Mouse (Mus musculus) central nervous system, embryonic 11.5 days (tissue): ENCODE results near the gene 2200002D01Rik. TPM values are rescaled to one million over a fixed set of nuclear protein-coding genes. Genes with fewer than 3 reads are reported as not detected.

Experiments used
- polyA plus RNA-seq: library from polyadenylated mRNA; depleted of rRNA; stranded (reverse); fragments of >200 nt; gene quantifications from 2 replicates; pipeline ENCODE4 v1.2.3, GENCODE M21; 2012; rRNA removed

Gene 2200002D01Rik
- 1.4 and 4.8 TPM in 2 replicates for polyA plus RNA-seq

DNA sequence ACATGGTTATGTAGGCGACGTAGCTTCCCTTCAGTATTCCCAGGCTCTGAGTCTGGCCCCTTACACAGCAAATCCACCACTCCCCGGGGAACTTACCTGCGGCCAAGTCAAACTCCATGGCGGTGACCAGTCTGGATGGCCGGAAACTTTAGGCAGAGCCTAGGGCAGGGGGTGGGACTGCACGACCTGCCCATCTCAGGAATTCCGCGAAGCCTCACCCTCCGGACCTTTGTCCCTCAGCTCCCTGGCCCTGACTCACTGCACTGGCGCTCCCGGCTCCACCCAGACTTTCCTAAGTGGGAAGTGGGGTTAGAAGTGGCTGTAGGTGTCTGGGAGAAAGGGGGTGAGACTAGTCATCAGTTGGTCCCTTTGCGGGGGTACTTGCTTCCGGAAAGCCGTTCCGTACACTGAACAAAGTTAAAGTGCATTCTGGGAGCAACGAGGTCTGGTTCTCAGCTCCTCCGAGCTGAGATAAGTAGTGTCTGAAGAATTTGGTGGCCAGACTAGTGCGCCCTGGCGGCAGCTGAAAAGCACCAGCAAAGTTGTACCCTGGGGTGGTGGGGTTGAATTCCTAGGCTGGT lies at the start of gene 2200002D01Rik:
2200002D01Rik (minus strand) TSS at position 206 of the 581 bp plus-strand sequence.

DNA sequence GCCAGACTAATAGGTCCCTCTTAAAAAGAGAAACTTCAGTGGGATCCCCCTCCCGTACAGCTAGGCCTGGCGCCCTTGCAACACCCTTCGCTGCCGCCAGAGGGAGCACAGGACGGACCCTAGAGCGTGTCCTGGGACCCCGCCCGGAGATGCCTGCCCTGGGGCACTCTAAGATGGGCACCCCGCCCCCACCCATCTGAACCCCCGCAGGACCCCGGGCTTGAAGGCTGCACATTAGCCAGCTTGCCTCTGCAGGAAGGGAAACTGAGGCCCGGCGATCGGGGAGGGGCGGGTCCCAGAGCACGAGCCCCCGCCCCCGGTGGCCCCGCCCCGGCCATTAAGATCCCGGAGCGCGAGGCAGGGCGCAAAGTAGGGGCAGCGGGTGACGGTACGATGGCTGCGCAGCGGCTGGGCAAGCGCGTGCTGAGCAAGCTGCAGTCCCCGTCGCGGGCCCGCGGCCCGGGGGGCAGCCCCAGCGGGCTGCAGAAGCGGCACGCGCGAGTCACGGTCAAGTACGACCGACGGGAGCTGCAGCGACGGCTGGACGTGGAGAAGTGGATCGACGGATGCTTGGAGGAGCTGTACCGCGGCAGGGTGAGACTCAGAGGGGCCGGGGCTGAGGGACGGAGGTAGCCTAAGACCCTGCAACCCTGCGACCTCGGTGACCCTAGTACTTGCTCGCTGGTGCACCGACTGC lies 40.8 kb upstream of the 2200002D01Rik start, which contains the start of gene Ppp1r14a:
Ppp1r14a (plus strand) TSS at position 367 of the 697 bp plus-strand sequence.

DNA sequence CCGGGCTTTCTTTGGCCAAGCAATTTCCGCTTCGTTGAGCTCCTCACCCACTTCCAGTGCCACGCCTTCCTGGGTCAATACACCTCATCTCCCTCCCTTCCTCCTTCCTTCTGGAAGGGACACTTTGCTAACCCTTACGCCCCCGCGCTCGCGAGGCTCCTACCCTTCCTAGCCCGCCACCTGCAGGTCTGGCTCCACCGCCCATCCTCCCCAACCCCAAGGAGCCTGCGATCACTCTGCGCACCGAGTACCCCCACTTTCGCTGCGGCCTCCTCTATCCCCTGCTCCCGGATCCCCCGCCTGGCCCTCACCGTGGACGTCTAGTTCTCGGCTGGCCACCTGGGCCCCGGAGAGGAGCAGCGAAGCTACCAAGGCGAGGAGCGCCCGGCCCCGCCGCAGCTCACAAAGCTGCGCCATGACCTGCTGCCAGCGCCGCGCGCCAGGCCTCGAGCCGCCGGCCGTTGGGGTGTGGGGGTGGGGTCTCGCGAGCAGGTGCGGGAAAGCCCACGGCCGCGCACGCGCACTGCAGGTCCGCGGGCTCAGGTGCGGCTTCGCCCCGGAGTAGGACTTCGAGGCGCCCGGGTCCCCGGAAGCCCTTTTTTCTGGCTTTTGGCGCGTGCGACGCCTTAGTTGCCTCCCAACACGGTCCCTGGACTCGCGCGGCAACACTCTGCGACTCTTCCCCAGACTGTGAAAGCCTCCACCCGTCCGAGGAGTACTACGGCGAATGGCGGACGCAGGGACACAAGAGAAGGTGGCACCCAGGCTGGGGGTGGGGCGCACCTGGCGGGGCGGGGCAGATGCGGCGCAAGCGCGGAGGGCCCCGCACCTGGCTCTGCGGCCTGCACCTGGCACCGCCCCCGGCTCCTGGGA lies 33.2 kb upstream of the 2200002D01Rik start, which contains the start of gene Spint2:
Spint2 (minus strand) TSS at position 712 of the 873 bp plus-strand sequence.

DNA sequence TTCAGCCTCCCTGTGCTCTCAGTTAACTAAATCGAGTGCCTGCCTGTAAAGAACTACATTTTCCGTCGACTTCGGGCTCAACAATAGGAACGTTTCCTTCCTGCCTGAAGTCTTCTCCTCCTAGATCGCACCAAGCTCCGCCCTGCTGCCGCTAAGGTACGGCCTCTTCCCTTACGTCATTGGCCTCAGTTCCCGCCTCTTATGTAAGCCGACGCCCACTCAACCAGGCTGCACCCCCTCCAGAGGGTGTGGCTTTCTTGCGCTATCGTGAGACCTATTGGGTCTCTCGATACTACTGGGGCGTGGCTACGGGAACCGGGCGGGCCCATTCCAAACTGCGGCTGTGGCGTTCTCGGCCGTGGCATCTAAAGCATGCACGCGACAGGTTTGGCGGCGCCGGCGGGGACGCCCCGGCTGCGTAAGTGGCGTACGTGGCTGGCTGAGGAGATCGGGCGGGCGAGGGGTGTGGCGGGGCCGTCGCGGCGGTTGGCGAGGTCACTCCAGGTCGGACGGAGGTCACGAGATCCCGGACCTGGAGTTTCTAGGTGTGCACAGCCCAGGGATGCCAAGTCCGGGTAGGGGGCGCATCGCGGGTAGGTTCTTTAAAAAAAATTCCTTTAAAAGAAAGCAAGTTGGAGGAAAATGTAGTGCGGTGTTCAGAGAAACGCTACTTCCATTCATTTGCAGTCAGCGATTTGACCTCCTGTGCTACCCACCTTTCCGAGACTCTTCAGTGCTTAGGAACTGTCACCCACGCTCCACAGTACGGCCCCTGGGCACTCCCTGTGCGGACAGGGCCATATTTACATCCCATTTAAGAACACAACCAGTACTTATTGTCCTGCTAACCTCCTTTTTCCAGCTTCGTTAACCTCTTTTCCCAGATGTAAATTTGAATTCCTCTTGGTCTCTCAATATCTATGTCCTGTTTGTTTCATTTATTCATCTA lies 10.0 kb downstream of the 2200002D01Rik start, which contains the start of gene Yif1b:
Yif1b (plus strand) TSS at position 311 of the 949 bp plus-strand sequence.

DNA sequence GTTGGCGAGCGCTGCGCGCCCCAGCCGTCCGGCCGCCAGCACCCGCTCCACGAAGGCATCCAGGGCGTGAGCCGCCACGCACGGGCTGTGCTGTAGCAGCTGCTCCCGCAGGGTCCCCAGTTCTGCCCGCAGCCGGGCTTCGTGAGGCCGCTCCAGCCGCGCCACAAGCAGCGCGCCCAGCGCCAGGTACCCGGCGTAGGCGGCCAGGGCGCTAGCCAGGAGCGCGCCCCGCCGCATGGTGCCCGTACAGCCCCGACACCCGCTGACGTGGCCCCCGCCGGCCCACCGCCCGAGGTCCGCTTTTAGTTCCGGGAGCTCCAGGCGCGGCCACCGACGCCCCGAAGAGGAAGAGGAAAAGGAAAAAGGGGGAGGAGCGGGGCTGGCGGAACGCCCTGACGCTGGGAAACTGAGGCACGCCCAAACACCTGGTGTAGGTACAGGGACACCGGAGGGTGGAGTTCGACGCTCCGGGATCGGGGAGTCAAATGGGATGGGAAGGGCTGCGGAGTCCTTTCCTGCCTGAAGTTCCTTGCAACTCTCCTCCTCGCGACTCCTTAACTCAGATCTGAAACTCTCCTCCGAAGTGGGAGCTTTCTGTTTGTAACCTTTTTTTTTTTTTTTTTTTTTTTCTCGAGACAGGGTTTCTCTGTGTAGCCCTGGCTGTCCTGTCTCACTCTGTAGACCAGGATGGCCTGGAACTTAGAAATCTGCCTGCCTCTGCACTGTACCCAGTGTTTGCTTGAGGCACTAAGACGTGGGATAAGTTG lies 15.8 kb downstream of the 2200002D01Rik start, which contains the start of gene Kcnk6:
Kcnk6 (minus strand) TSS at position 269 of the 767 bp plus-strand sequence.

DNA sequence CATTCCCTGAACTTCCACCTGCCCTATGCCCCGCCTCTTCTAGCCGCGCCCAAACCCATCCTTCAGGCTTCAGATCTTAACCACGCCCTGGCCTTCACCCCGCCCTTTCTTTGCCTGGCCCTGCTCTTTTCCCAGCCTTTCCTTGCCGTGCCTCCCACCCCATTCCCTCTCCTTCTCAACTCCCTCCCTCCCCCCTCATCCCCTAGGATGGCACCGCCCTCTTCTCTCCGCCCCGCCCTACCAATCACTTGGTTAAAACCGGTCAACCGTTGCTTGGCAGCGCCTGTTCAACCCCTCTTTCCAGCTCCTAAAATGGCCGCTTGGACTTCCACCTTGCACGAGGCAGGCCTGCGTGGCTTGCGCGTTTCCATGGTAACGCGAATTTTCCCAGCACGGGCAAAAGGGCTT lies 34.6 kb downstream of the 2200002D01Rik start, which contains the start of gene Catsperg1:
Catsperg1 (minus strand) TSS at position 361 of the 408 bp plus-strand sequence.

Other genes starting within 250 kb of the 2200002D01Rik start
- 2.2 and 7.1 TPM in 2 replicates for gene Ryr1, start 123.3 kb downstream of the 2200002D01Rik start, polyA plus RNA-seq
- gene Rasgrp4, start 113.6 kb downstream of the 2200002D01Rik start, polyA plus RNA-seq: 2.3 and 3.5 TPM in 2 replicates
- 14.3 and 23.2 TPM in 2 replicates for gene Fam98c, start 92.2 kb downstream of the 2200002D01Rik start, polyA plus RNA-seq
- gene Ggn, start 78.3 kb downstream of the 2200002D01Rik start, polyA plus RNA-seq: 0.76 and 0.84 TPM in 2 replicates
- 16.9 and 19.6 TPM in 2 replicates for gene Spred3, start 78.1 kb downstream of the 2200002D01Rik start, polyA plus RNA-seq
- gene Psmd8, start 67.8 kb downstream of the 2200002D01Rik start, polyA plus RNA-seq: 232 and 263 TPM in 2 replicates
- 1.3 and 2.1 TPM in 2 replicates for gene Catsperg1, start 34.4 kb downstream of the 2200002D01Rik start, polyA plus RNA-seq
- 1.0 and 2.1 TPM in 2 replicates for gene Kcnk6, start 16.0 kb downstream of the 2200002D01Rik start, polyA plus RNA-seq
- 31.7 and 57.8 TPM in 2 replicates for gene Yif1b, start 10.1 kb downstream of the 2200002D01Rik start, polyA plus RNA-seq
- gene Spint2, start 33.4 kb upstream of the 2200002D01Rik start, polyA plus RNA-seq: 25.7 and 29.7 TPM in 2 replicates
- gene Ppp1r14a, start 40.8 kb upstream of the 2200002D01Rik start, polyA plus RNA-seq: 21.8 and 41.9 TPM in 2 replicates
- gene Dpf1, start 55.5 kb upstream of the 2200002D01Rik start, polyA plus RNA-seq: 40.1 and 89.5 TPM in 2 replicates